Mouse (Mus musculus) erythroblast, embryonic 14.5 days (primary cell): ENCODE results near the gene Slc35e2.

ENCODE experiments used
- GATA1 ChIP-seq: IDR thresholded peaks from 2 replicates; pipeline ENCODE4 v1.6.1; 2012; ENCODE audit warnings: low read length, inconsistent platforms, mixed read lengths
- TAL1 ChIP-seq: IDR thresholded peaks from 3 replicates; pipeline ENCODE4 v1.6.1; 2012; ENCODE audit warnings: low read length, inconsistent platforms, mixed read lengths

- no peak for TF ChIP-seq TAL1
- TF ChIP-seq GATA1, result no peak
Observed at GRCm38 (mm10) chr4:155582279-155582905, 18.8 kb upstream of the Slc35e2 start.
